13 mouse cellular contexts compared by ENCODE assay signal in genomic region chr19:45438928-45439846, GRCm38 (mm10).
DNase-seq lines count a peak whose midpoint lies in the region; ATAC-seq and TF ChIP-seq lines count a peak whose summit lies in the region.
"Had no signal": no experiment of that assay in that cellular context is flagged by ENCODE, and none has a peak within 500 bp of the region (broad histone marks: within the 10 kb centered on the region; RNA-seq: fewer than 3 reads in every experiment).

No protein-coding gene starts in this region.

- H3K4me2 ChIP-seq in CH12.LX (ENCODE audit: insufficient read depth, low read depth, poor library complexity, severe bottlenecking), result no peak overlapping the region
- H3K4me2 ChIP-seq in hindbrain, postnatal 0 days (ENCODE audit: low read depth, low read length), result no peak overlapping the region
- H3K4me2 ChIP-seq: limb, embryonic 12.5 days had no signal

- H3K4me1 ChIP-seq in CH12.LX (ENCODE audit: control insufficient read depth in 1 of 2, insufficient read depth in 2 of 2), result no peaks in the 10 kb centered on the region; a peak in 1 of 4 replicates
- H3K4me1 ChIP-seq in hindbrain, postnatal 0 days (ENCODE audit: insufficient read depth, low read length), result no peaks in the 10 kb centered on the region

- dilution Hi-C loops in CH12.LX (cut with MboI; ENCODE audit: extremely low pct_ligation_motif_present, extremely low pct_unique_long_range_greater_than_20kb, low sequenced_read_pairs), result no loop called here

- H3K79me2 ChIP-seq in CH12.LX (replicated peaks; ENCODE audit: control insufficient read depth, extremely low read depth, insufficient read depth, poor library complexity, severe bottlenecking), result no peaks in the 10 kb centered on the region

- peaks cover 0 to 6% of the 10 kb centered on the region in 2 experiments for H3K36me3 ChIP-seq in CH12.LX (replicated peaks in 1 of 2; ENCODE audit: control insufficient read depth in 1 of 2, insufficient read depth in 1 of 2, low read length in 1 of 2)
- no peaks in the 10 kb centered on the region for H3K36me3 ChIP-seq in hindbrain, postnatal 0 days (ENCODE audit: insufficient read depth, low read length)
- H3K36me3 ChIP-seq: midbrain, embryonic 10.5 days had no signal

- no peak overlapping the region for H3K4me3 ChIP-seq in layer of hippocampus, adult 2 months
- no peak overlapping the region for H3K4me3 ChIP-seq in CH12.LX (replicated peaks in 1 of 3; ENCODE audit: low read depth in 2 of 3, low read length in 2 of 3, poor library complexity in 1 of 3)
- H3K4me3 ChIP-seq in hindbrain, postnatal 0 days (ENCODE audit: low read length), result no peak overlapping the region
- H3K4me3 ChIP-seq: limb, embryonic 12.5 days; midbrain, embryonic 10.5 days had no signal

- H3K27me3 ChIP-seq in CH12.LX (replicated peaks), result no peaks in the 10 kb centered on the region
- no peaks in the 10 kb centered on the region for H3K27me3 ChIP-seq in hindbrain, postnatal 0 days (ENCODE audit: insufficient read depth, low read length)
- H3K27me3 ChIP-seq: limb, embryonic 12.5 days had no signal

- H3K9me3 ChIP-seq in CH12.LX (replicated peaks; ENCODE audit: low read length), result no peaks in the 10 kb centered on the region
- no peaks in the 10 kb centered on the region for H3K9me3 ChIP-seq in hindbrain, postnatal 0 days (ENCODE audit: low read length)
- H3K9me3 ChIP-seq: limb, embryonic 12.5 days; midbrain, embryonic 10.5 days had no signal

- TF ChIP-seq POLR2A in CH12.LX (IDR thresholded peaks at IDR 0.05; ENCODE audit: low read depth, low read length), result no peak

- DNase-seq in adrenal gland, postnatal 14 days, result peak; percentile 9
- no peak for DNase-seq in adrenal gland, postnatal 25 days
- no peak for DNase-seq in layer of hippocampus, adult 2 months (ENCODE audit: low spot score in 2 of 2)
- no peak for DNase-seq in layer of hippocampus, adult 9-10 months (ENCODE audit: low spot score)
- peak; percentile 20 for DNase-seq in CH12.LX (ENCODE audit: extremely low read depth)
- DNase-seq in hindbrain, postnatal 0 days (ENCODE audit: low spot score), result no peak
- no peak for DNase-seq in spleen, adult 12 weeks (ENCODE audit: low spot score)
- DNase-seq: cerebellum, adult 11 months; gastrocnemius, postnatal 14 days; heart, postnatal 4 days had no signal

- no peak overlapping the region for H3K9ac ChIP-seq in CH12.LX (ENCODE audit: insufficient read depth, low read depth)
- H3K9ac ChIP-seq in hindbrain, postnatal 0 days (replicated peaks; ENCODE audit: low read length), result no peak overlapping the region
- H3K9ac ChIP-seq: limb, embryonic 12.5 days had no signal

- no peak for TF ChIP-seq EP300 in CH12.LX (IDR thresholded peaks at IDR 0.05; ENCODE audit: low read length)

- TF ChIP-seq RAD21 in CH12.LX (IDR thresholded peaks at IDR 0.05; ENCODE audit: low read depth, low read length), result peak; percentile 4

- 52% methylated on average over 6 of the region's 6 CpGs for WGBS in hindbrain, postnatal 0 days

- H3K27ac ChIP-seq in layer of hippocampus, adult 2 months, result no peak overlapping the region
- no peak overlapping the region for H3K27ac ChIP-seq in CH12.LX (ENCODE audit: insufficient read depth, low read depth)
- no peak overlapping the region for H3K27ac ChIP-seq in hindbrain, postnatal 0 days
- H3K27ac ChIP-seq: limb, embryonic 12.5 days; midbrain, embryonic 10.5 days had no signal

- TF ChIP-seq CTCF in layer of hippocampus, adult 2 months (conservative IDR thresholded peaks at IDR 0.05), result peak; percentile 67
- peak; percentile 21 to 63; a peak in 2 of 4 replicates for TF ChIP-seq CTCF in CH12.LX (conservative IDR thresholded peaks at IDR 0.05 in 1 of 2, IDR thresholded peaks at IDR 0.05 in 1 of 2; ENCODE audit: low read depth in 2 of 2, low read length in 2 of 2)
- TF ChIP-seq CTCF in hindbrain, postnatal 0 days (IDR thresholded peaks at IDR 0.05; ENCODE audit: low read depth), result peak; percentile 45

- no peak for ATAC-seq in hindbrain, postnatal 0 days
- no peak for ATAC-seq in granulocyte monocyte progenitor cell, adult 5-6 weeks (replicated peaks; ENCODE audit: poor library complexity, severe bottlenecking)

- in situ Hi-C loops in CH12.LX (cut with MboI; ENCODE audit: low pct_ligation_motif_present, low pct_unique_long_range_greater_than_20kb, low sequenced_read_pairs), result loop anchor here (5.0 kb wide), 1 partner anchor 217 kb away; no protein-coding TSS in a partner anchor

TF ChIP-seq in CH12.LX, 34 proteins besides CTCF, POLR2A, EP300 and RAD21:
- TF ChIP-seq KAT2A (IDR thresholded peaks at IDR 0.05; ENCODE audit: insufficient replicate concordance, low read length) (no peak), ZC3H11A (IDR thresholded peaks at IDR 0.05; ENCODE audit: low read depth, low read length) (no peak), POLR2AphosphoS2 (IDR thresholded peaks at IDR 0.05; ENCODE audit: low read depth, low read length) (no peak), JUN (IDR thresholded peaks at IDR 0.05; ENCODE audit: insufficient read depth, low read depth, low read length) (no peak), SMC3 (IDR thresholded peaks at IDR 0.05; ENCODE audit: low read depth, low read length) (peak; percentile 47), SIN3A (IDR thresholded peaks at IDR 0.05; ENCODE audit: low read length) (no peak), NRF1 (IDR thresholded peaks at IDR 0.05; ENCODE audit: low read depth, low read length) (no peak)

Comparison
In these comparisons a context has a peak if more than half of its experiments do, and no peak if none do; other contexts are left out.
1. DNase-seq: peak in adrenal gland, postnatal 14 days (single experiment) and CH12.LX (single experiment); none in adrenal gland, postnatal 25 days (single experiment), layer of hippocampus, adult 2 months (0 of 2), layer of hippocampus, adult 9-10 months (single experiment), hindbrain, postnatal 0 days (single experiment) and spleen, adult 12 weeks (single experiment).
2. Peak in every context shown above with its lines, with median percentiles within 50 percentile points of each other: CTCF ChIP-seq.